Mouse (Mus musculus) E14TG2a.4 (cell line): ENCODE data around the gene Rap1gap2.

Experiments
- CTCF ChIP-seq: conservative IDR thresholded peaks from 2 replicates; pipeline ENCODE4 v1.5.1; 2014; ENCODE audit warnings: low read length
- NANOG ChIP-seq: IDR thresholded peaks from 2 replicates; pipeline ENCODE4 v1.6.1; 2014; ENCODE audit warnings: borderline replicate concordance, low read length, mixed read lengths

DNA sequence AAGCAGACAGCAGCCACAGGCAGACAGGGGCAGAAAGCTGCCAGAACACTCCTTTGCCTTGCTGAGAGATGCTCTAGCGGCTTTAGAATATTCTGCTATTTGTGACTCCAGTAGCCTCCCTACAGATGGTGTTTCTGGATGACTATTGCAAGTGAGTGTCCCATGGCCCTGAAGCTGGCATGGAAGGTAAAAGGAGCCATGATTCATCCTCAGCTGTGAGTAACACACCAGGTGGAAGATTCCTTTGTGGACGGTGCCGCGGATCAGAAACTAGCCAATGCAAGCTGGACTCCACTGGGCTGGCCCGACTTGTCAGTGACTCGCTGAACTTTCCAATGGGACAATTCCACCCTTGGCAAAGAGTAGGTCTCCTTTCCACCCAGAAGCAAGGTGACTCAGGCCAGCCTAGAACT, 162.7 kb downstream of the Rap1gap2 start:
- TF ChIP-seq CTCF (no peak), NANOG (no peak)
